ENCODE assay signal across 7 mouse cellular contexts in the genomic region with DNA sequence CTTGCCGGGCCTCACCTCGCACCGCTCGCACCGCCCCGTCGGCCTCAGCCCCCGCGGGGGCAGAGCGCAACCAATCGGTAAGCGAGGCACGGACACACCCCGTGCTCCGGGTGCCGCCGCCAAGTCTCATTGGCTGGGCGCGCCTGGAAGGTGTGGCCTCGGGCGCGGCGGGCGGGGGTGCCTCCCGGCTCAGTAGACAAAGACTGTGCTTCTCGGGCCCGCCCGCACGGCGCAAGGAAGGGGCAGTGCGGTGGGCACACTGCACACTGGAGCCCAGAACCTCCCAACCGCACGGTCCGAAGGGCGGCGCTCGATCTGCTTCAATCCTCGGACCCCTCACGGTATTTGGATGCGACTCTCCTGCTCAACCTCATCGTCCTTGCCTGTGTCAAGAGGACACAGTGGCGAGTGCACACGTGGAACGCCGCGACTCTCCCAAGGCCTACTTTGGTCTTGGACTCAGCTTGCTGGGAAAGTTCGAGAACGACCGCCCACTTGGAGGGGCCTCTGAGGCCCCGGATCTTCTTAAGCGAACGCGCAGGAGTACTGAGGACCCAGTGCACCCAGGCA. TPM values are rescaled to one million over a fixed set of nuclear protein-coding genes. Genes with fewer than 3 reads are reported as not detected.
DNase-seq lines count a peak whose midpoint lies in the region; ATAC-seq lines count a peak whose summit lies in the region.

Gene Slc25a29 (minus strand): TSS at position 44 of the 570 bp plus-strand sequence.
Gene Slc25a47 (plus strand): TSS at position 207 of the 570 bp plus-strand sequence.

- H3K4me2 ChIP-seq in intestine, embryonic 16.5 days (ENCODE audit: low read depth, low read length) = peak within 1 kb of the TSS; percentile 94
- peak within 1 kb of the TSS; percentile 81 for H3K4me2 ChIP-seq in midbrain, embryonic 11.5 days

- H3K9ac ChIP-seq in intestine, embryonic 16.5 days (ENCODE audit: low read depth, low read length) = peak within 1 kb of the TSS; percentile 79
- peak within 1 kb of the TSS; percentile 83 for H3K9ac ChIP-seq in midbrain, embryonic 11.5 days (ENCODE audit: low read length)

- H3K27ac ChIP-seq in intestine, embryonic 16.5 days (ENCODE audit: low read length) = peak within 1 kb of the TSS; percentile 81
- peak within 1 kb of the TSS; percentile 68 for H3K27ac ChIP-seq in midbrain, embryonic 11.5 days (ENCODE audit: low read depth, low read length)

- under 1% methylated on average over 53 of the region's 53 CpGs for WGBS in intestine, embryonic 16.5 days
- WGBS in midbrain, embryonic 11.5 days = under 1% methylated on average over 53 of the region's 53 CpGs

- intact Hi-C loops in left cerebral cortex, postnatal 36 days (cut with DNase I) = loop anchor here (2.0 kb wide), 1 partner anchor 41 kb away; no protein-coding TSS in a partner anchor

- peak within 1 kb of the TSS; percentile 68 for H3K4me3 ChIP-seq in intestine, embryonic 16.5 days (ENCODE audit: low read length)
- H3K4me3 ChIP-seq in midbrain, embryonic 11.5 days (ENCODE audit: low read depth, low read length) = peak within 1 kb of the TSS; percentile 60

- H3K4me1 ChIP-seq in intestine, embryonic 16.5 days (ENCODE audit: control insufficient read depth, insufficient read depth, low read length) = peaks cover 31% of the 10 kb centered on the region
- H3K4me1 ChIP-seq in midbrain, embryonic 11.5 days (ENCODE audit: control insufficient read depth, insufficient read depth, low read length) = peaks cover 30% of the 10 kb centered on the region

- peak; percentile 99 for DNase-seq in adrenal gland, adult 2 months
- peak; percentile 92 for DNase-seq in embryo, embryonic 11.5 days (ENCODE audit: low read depth, low spot score)
- peak; percentile 96 to 97 for DNase-seq in gastrocnemius, postnatal 4 days (ENCODE audit: low spot score in 2 of 2)
- peak; percentile 96 to 97 for DNase-seq in left cerebral cortex, postnatal 36 days (ENCODE audit: low spot score in 2 of 2)
- DNase-seq in midbrain, embryonic 11.5 days (ENCODE audit: low spot score, missing footprints) = peak; percentile 99
- peak; percentile 95 for DNase-seq in skeletal muscle tissue, adult 2 months (ENCODE audit: low read depth, low spot score)

- no peaks in the 10 kb centered on the region for H3K9me3 ChIP-seq in intestine, embryonic 16.5 days (ENCODE audit: control insufficient read depth, low read length)
- no peaks in the 10 kb centered on the region for H3K9me3 ChIP-seq in midbrain, embryonic 11.5 days (ENCODE audit: control insufficient read depth, low read length)

- H3K27me3 ChIP-seq in intestine, embryonic 16.5 days (replicated peaks; ENCODE audit: control insufficient read depth, insufficient read depth, low read length) = no peaks in the 10 kb centered on the region
- H3K27me3 ChIP-seq in midbrain, embryonic 11.5 days (ENCODE audit: control insufficient read depth, insufficient read depth, low read length) = no peaks in the 10 kb centered on the region

- peak; percentile 99 for ATAC-seq in intestine, embryonic 16.5 days
- ATAC-seq in midbrain, embryonic 11.5 days (ENCODE audit: low FRiP score) = peak; percentile 99

- no peaks in the 10 kb centered on the region for H3K36me3 ChIP-seq in intestine, embryonic 16.5 days (ENCODE audit: control insufficient read depth, insufficient read depth, low read length)
- no peaks in the 10 kb centered on the region for H3K36me3 ChIP-seq in midbrain, embryonic 11.5 days (ENCODE audit: control insufficient read depth, insufficient read depth, low read length)

RNA-seq across cellular contexts. Expression of gene Slc25a29, which starts in this region (rescaled TPM):
- total RNA-seq in adrenal gland, adult 2 months (2021) = 10 to 100 TPM; 14.0 to 17.7 TPM
- polyA plus RNA-seq in adrenal gland, adult 2 months (2012; rRNA removed) = 93.3 and 111 TPM in 2 replicates
- total RNA-seq in gastrocnemius, postnatal 4 days (2021) = 1 to 10 TPM; 3.4 to 5.6 TPM
- polyA plus RNA-seq in intestine, embryonic 16.5 days (2015; fragmentation: Nextera tagmentation; extraction: Ambion mirVana) = 4.6 and 5.8 TPM in 2 replicates
- total RNA-seq in left cerebral cortex, postnatal 36 days (2021) = 10 to 100 TPM; 15.0 to 15.6 TPM
- polyA plus RNA-seq in midbrain, embryonic 11.5 days (2014; fragmentation: Nextera tagmentation; extraction: Ambion mirVana) = 11.2 and 13.0 TPM in 2 replicates

RNA-seq across cellular contexts. Expression of gene Slc25a47, which starts in this region (rescaled TPM):
- 10 to 100 TPM in 1 of 2 experiments, 1 to 10 TPM in 1; 8.4 to 12.2 TPM for total RNA-seq in adrenal gland, adult 2 months (2021)
- 16.6 TPM in 2 replicates for polyA plus RNA-seq in adrenal gland, adult 2 months (2012; rRNA removed)
- total RNA-seq in gastrocnemius, postnatal 4 days (2021) = 10 to 100 TPM in 1 of 2 experiments, 1 to 10 TPM in 1; 8.6 to 10.5 TPM
- 9.1 and 9.2 TPM in 2 replicates for polyA plus RNA-seq in intestine, embryonic 16.5 days (2015; fragmentation: Nextera tagmentation; extraction: Ambion mirVana)
- 10 to 100 TPM in 1 of 2 experiments, 1 to 10 TPM in 1; 7.2 to 12.3 TPM for total RNA-seq in left cerebral cortex, postnatal 36 days (2021)
- 9.8 TPM in 2 replicates for polyA plus RNA-seq in midbrain, embryonic 11.5 days (2014; fragmentation: Nextera tagmentation; extraction: Ambion mirVana)

Comparison
In these comparisons a context has a peak if more than half of its experiments do, and no peak if none do; other contexts are left out.
1. Peak in every context shown above with its lines: DNase-seq, ATAC-seq, H3K4me3 ChIP-seq and H3K27ac ChIP-seq.